Mouse (Mus musculus): Measurements from ENCODE around the gene Olig1. TPM values are rescaled to one million over a fixed set of nuclear protein-coding genes. Genes with fewer than 3 reads are reported as not detected.

Olig1 gene
- polyA plus RNA-seq, 1 experiment from 2014 or later: 0.40 TPM

- Histone ChIP-seq H3K4me3 (ENCODE audit: low read depth, low read length) (no peak overlapping the region), H3K27me3 (ENCODE audit: control insufficient read depth, insufficient read depth, low read length) (peaks cover 55% of the 10 kb centered on the region), H3K9ac (ENCODE audit: low read depth, low read length) (no peak overlapping the region), H3K4me1 (replicated peaks; ENCODE audit: control insufficient read depth, insufficient read depth, low read length) (no peaks in the 10 kb centered on the region), H3K36me3 (ENCODE audit: control insufficient read depth, insufficient read depth, low read length) (no peaks in the 10 kb centered on the region), H3K27ac (ENCODE audit: low read depth, low read length) (no peak overlapping the region), H3K9me3 (ENCODE audit: control insufficient read depth, low read length) (no peaks in the 10 kb centered on the region), H3K4me2 (replicated peaks; ENCODE audit: low read depth, low read length) (no peak overlapping the region)
- 7% methylated on average over 19 of the region's 19 CpGs for WGBS
- DNase-seq (ENCODE audit: low spot score) (peak; percentile 82), ATAC-seq (ENCODE audit: low FRiP score) (peak; percentile 64; the same call in 1 of the 2 replicates)
Observed at GRCm38 (mm10) chr16:91314114-91314775, 44.7 kb downstream of the Olig1 start.

DNA sequence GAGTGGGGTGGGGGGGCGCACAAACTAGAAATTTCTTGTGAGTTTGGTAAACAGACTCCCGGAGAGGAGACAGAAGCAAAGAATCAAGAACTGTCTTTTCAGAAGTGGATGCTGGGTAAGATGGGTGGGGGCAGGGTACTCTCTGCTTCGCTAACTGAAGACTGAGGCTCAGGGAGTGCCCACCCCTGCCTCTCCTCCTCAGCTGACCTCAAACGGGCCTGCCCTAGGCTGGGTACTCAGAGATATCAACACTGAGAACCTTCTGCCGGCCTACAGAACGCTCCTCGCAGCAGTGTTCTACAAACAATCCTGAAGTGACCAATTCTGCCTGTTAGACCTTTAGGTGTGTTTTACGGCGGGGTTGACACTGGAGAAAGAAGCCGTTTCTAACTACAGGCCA lies 50.6 kb downstream of the Olig1 start:
- Histone ChIP-seq H3K27me3 (ENCODE audit: control insufficient read depth, insufficient read depth, low read length) (peaks cover 31% of the 10 kb centered on the region), H3K36me3 (ENCODE audit: control insufficient read depth, insufficient read depth, low read length) (no peaks in the 10 kb centered on the region), H3K27ac (ENCODE audit: low read depth, low read length) (no peak overlapping the region), H3K9ac (ENCODE audit: low read depth, low read length) (no peak overlapping the region), H3K4me1 (replicated peaks; ENCODE audit: control insufficient read depth, insufficient read depth, low read length) (no peaks in the 10 kb centered on the region), H3K4me3 (ENCODE audit: low read depth, low read length) (no peak overlapping the region), H3K9me3 (ENCODE audit: control insufficient read depth, low read length) (no peaks in the 10 kb centered on the region), H3K4me2 (replicated peaks; ENCODE audit: low read depth, low read length) (no peak overlapping the region)
- DNase-seq (ENCODE audit: low spot score) (no peak), ATAC-seq (ENCODE audit: low FRiP score) (no peak)
- 75% methylated on average over 10 of the region's 10 CpGs for WGBS

- DNase-seq (ENCODE audit: low spot score): no peak
- Histone ChIP-seq H3K4me2 (replicated peaks; ENCODE audit: low read depth, low read length) (no peak overlapping the region), H3K4me3 (ENCODE audit: low read depth, low read length) (no peak overlapping the region), H3K27me3 (ENCODE audit: control insufficient read depth, insufficient read depth, low read length) (peaks cover 26% of the 10 kb centered on the region), H3K9me3 (ENCODE audit: control insufficient read depth, low read length) (no peaks in the 10 kb centered on the region), H3K36me3 (ENCODE audit: control insufficient read depth, insufficient read depth, low read length) (no peaks in the 10 kb centered on the region), H3K9ac (ENCODE audit: low read depth, low read length) (no peak overlapping the region), H3K4me1 (replicated peaks; ENCODE audit: control insufficient read depth, insufficient read depth, low read length) (no peaks in the 10 kb centered on the region), H3K27ac (ENCODE audit: low read depth, low read length) (no peak overlapping the region)
- ATAC-seq (ENCODE audit: low FRiP score): no peak
- WGBS: 66% methylated on average over 15 of the region's 15 CpGs
Observed at GRCm38 (mm10) chr16:91320608-91321007, 51.0 kb downstream of the Olig1 start.

Other genes starting within 250 kb of the Olig1 start
- gene Paxbp1, start 225.2 kb upstream of the Olig1 start, polyA plus RNA-seq (2014; fragmentation: Nextera tagmentation; extraction: Ambion mirVana): 91.1 and 104 TPM in 2 replicates
- 0.17 and 0.25 TPM in 2 replicates for gene 4932438H23Rik, start 174.7 kb upstream of the Olig1 start, polyA plus RNA-seq (2014; fragmentation: Nextera tagmentation; extraction: Ambion mirVana)
- gene Olig2, start 44.3 kb upstream of the Olig1 start, polyA plus RNA-seq (2014; fragmentation: Nextera tagmentation; extraction: Ambion mirVana): 0.76 and 1.2 TPM in 2 replicates
- 33.4 and 35.4 TPM in 2 replicates for gene Ifnar2, start 103.0 kb downstream of the Olig1 start, polyA plus RNA-seq (2014; fragmentation: Nextera tagmentation; extraction: Ambion mirVana)
- not detected in 2 replicates for gene Gm21970, start 121.9 kb downstream of the Olig1 start, polyA plus RNA-seq (2014; fragmentation: Nextera tagmentation; extraction: Ambion mirVana)
- gene Il10rb, start 136.4 kb downstream of the Olig1 start, polyA plus RNA-seq (2014; fragmentation: Nextera tagmentation; extraction: Ambion mirVana): 8.6 and 9.0 TPM in 2 replicates
- gene Ifnar1, start 215.5 kb downstream of the Olig1 start, polyA plus RNA-seq (2014; fragmentation: Nextera tagmentation; extraction: Ambion mirVana): 51.6 and 52.9 TPM in 2 replicates